Mouse (Mus musculus): Measurements from ENCODE around the gene Nkx2-3. TPM values are rescaled to one million over a fixed set of nuclear protein-coding genes. Genes with fewer than 3 reads are reported as not detected.

The Nkx2-3 gene
- polyA plus RNA-seq, 1 experiment: 9.1 TPM

- no peak for DNase-seq (ENCODE audit: low read depth, low spot score)
- 5% methylated on average over 12 of the region's 12 CpGs for WGBS
Observed at GRCm38 (mm10) chr19:43616889-43617288, 4.8 kb downstream of the Nkx2-3 start.

GRCm38 (mm10) chr19:43617761-43618349 is 5.7 kb downstream of the Nkx2-3 start:
- no peak for DNase-seq (ENCODE audit: low read depth, low spot score)

GRCm38 (mm10) chr19:43618505-43619030 is 6.4 kb downstream of the Nkx2-3 start:
- WGBS: 15% methylated on average over 5 of the region's 5 CpGs
- DNase-seq (ENCODE audit: low read depth, low spot score): no peak

More at GRCm38 (mm10) chr19:43617761-43618349, 5.7 kb downstream of the Nkx2-3 start:
- 65% methylated on average over 10 of the region's 10 CpGs for whole genome bisulfite sequencing

GRCm38 (mm10) chr19:43619916-43620479 is 7.9 kb downstream of the Nkx2-3 start:
- WGBS: 36% methylated on average over 18 of the region's 18 CpGs

GRCm38 (mm10) chr19:43623913-43624312 is 11.8 kb downstream of the Nkx2-3 start:
- WGBS: 44% methylated on average over 4 of the region's 4 CpGs
- DNase-seq (ENCODE audit: low read depth, low spot score): no peak

More at GRCm38 (mm10) chr19:43619916-43620479, 7.9 kb downstream of the Nkx2-3 start:
- no peak for DNase-seq (ENCODE audit: low read depth, low spot score)

- no peak for DNase-seq (ENCODE audit: low read depth, low spot score)
- 54% methylated on average over 3 of the region's 3 CpGs for WGBS
Observed at GRCm38 (mm10) chr19:43626160-43626559, 14.0 kb downstream of the Nkx2-3 start.

- no peak for DNase-seq (ENCODE audit: low read depth, low spot score)
- 89% methylated on average over 3 of the region's 3 CpGs for WGBS
Observed at GRCm38 (mm10) chr19:43627345-43627744, 15.2 kb downstream of the Nkx2-3 start.

GRCm38 (mm10) chr19:43629088-43629487 is 17.0 kb downstream of the Nkx2-3 start:
- DNase-seq (ENCODE audit: low read depth, low spot score): no peak
- 42% methylated on average over 4 of the region's 4 CpGs for WGBS

- WGBS: 34% methylated on average over 12 of the region's 12 CpGs
Observed at GRCm38 (mm10) chr19:43630466-43631251, 18.5 kb downstream of the Nkx2-3 start.

GRCm38 (mm10) chr19:43641833-43642232 is 29.7 kb downstream of the Nkx2-3 start:
- 42% methylated on average over 11 of the region's 11 CpGs for WGBS
- peak; percentile 32 for DNase-seq (ENCODE audit: low read depth, low spot score)

More at GRCm38 (mm10) chr19:43630466-43631251, 18.5 kb downstream of the Nkx2-3 start:
- peak; percentile 82 for DNase-seq (ENCODE audit: low read depth, low spot score)

- no peak for DNase-seq (ENCODE audit: low read depth, low spot score)
- WGBS: 75% methylated on average over 9 of the region's 9 CpGs
Observed at GRCm38 (mm10) chr19:43642843-43643242, 30.7 kb downstream of the Nkx2-3 start.

GRCm38 (mm10) chr19:43645508-43645907 is 33.4 kb downstream of the Nkx2-3 start:
- DNase-seq (ENCODE audit: low read depth, low spot score): no peak
- 92% methylated on average over 9 of the region's 9 CpGs for WGBS

- 48% methylated on average over 7 of the region's 7 CpGs for WGBS
- no peak for DNase-seq (ENCODE audit: low read depth, low spot score)
Observed at GRCm38 (mm10) chr19:43646852-43647251, 34.7 kb downstream of the Nkx2-3 start.

- no peak for DNase-seq (ENCODE audit: low read depth, low spot score)
- 74% methylated on average over 9 of the region's 9 CpGs for WGBS
Observed at GRCm38 (mm10) chr19:43647261-43647660, 35.1 kb downstream of the Nkx2-3 start.

- 83% methylated on average over 4 of the region's 4 CpGs for WGBS
- DNase-seq (ENCODE audit: low read depth, low spot score): no peak
Observed at GRCm38 (mm10) chr19:43648343-43648742, 36.2 kb downstream of the Nkx2-3 start.

- no peak for DNase-seq (ENCODE audit: low read depth, low spot score)
- 37% methylated on average over 8 of the region's 8 CpGs for WGBS
Observed at GRCm38 (mm10) chr19:43651241-43651785, 39.2 kb downstream of the Nkx2-3 start.

- 39% methylated on average over 11 of the region's 11 CpGs for WGBS
- DNase-seq (ENCODE audit: low read depth, low spot score): no peak
Observed at GRCm38 (mm10) chr19:43655735-43656492, 43.8 kb downstream of the Nkx2-3 start.

- DNase-seq (ENCODE audit: low read depth, low spot score): no peak
- 69% methylated on average over 6 of the region's 6 CpGs for WGBS
Observed at GRCm38 (mm10) chr19:43659632-43660031, 47.5 kb downstream of the Nkx2-3 start.

- WGBS: 81% methylated on average over 9 of the region's 9 CpGs
- no peak for DNase-seq (ENCODE audit: low read depth, low spot score)
Observed at GRCm38 (mm10) chr19:43660774-43661173, 48.6 kb downstream of the Nkx2-3 start.
